Mouse (Mus musculus) limb, embryonic 14.5 days (tissue): ENCODE measurements at regions not wholly inside any gene's neighbourhood (a gene's known extent, or its start where the extent isn't known, plus 50 kb on each side); places are given as distances from the start of the nearest gene placed in this dataset.

Source experiments
- ATAC-seq: fragments of 200-750 bp; cut with Nextera tagmentation; 2 replicates; pipeline ENCODE4 v1.8.0; 2017; ENCODE audit warnings: low read depth, moderate number of reproducible peaks, moderate TSS enrichment; ENCODE audit not compliant: low FRiP score
- DNase-seq: peaks from one replicate; pipeline ENCODE4 v3.0.0-alpha.2; 2015; ENCODE audit warnings: low spot score
- H3K27ac ChIP-seq: fragments of 300-500 bp; sonication (generic); replicated peaks from 2 replicates; pipeline ENCODE4 v1.5.1; 2014; ENCODE audit warnings: low read depth, mild to moderate bottlenecking, low read length, moderate library complexity, mixed read lengths
- H3K27me3 ChIP-seq: fragments of 300-500 bp; sonication (generic); 2 replicates; pipeline ENCODE4 v1.6.1; 2014; ENCODE audit warnings: low read length, mixed read lengths; ENCODE audit not compliant: control insufficient read depth, insufficient read depth
- H3K36me3 ChIP-seq: fragments of 300-500 bp; sonication (generic); 2 replicates; pipeline ENCODE4 v1.6.1; 2014; ENCODE audit warnings: mild to moderate bottlenecking, low read length, moderate library complexity, mixed read lengths; ENCODE audit not compliant: control insufficient read depth, insufficient read depth
- H3K4me1 ChIP-seq: fragments of 300-500 bp; sonication (generic); 2 replicates; pipeline ENCODE4 v1.6.1; 2014; ENCODE audit warnings: antibody characterized with exemption, low read length, mixed read lengths; ENCODE audit not compliant: control insufficient read depth, insufficient read depth
- H3K4me2 ChIP-seq: fragments of 300-500 bp; sonication (generic); replicated peaks from 2 replicates; pipeline ENCODE4 v1.6.1; 2014; ENCODE audit warnings: low read depth, mild to moderate bottlenecking, low read length, moderate library complexity; ENCODE audit not compliant: severe bottlenecking
- H3K4me3 ChIP-seq: fragments of 300-500 bp; sonication (generic); replicated peaks from 2 replicates; pipeline ENCODE4 v1.5.1; 2014; ENCODE audit warnings: low read length
- H3K9ac ChIP-seq: fragments of 300-500 bp; sonication (generic); 2 replicates; pipeline ENCODE4 v1.6.1; 2014; ENCODE audit warnings: mild to moderate bottlenecking, low read depth, low read length, moderate library complexity; ENCODE audit not compliant: severe bottlenecking
- H3K9me3 ChIP-seq: fragments of 300-500 bp; sonication (generic); 2 replicates; pipeline ENCODE4 v1.6.1; 2016; ENCODE audit warnings: low read length; ENCODE audit not compliant: control insufficient read depth
- POLR2A ChIP-seq: fragments of 200-500 bp; IDR thresholded peaks from 2 replicates; pipeline ENCODE4 v1.8.0; 2012; ENCODE audit warnings: inconsistent platforms, mild to moderate bottlenecking, moderate library complexity, borderline replicate concordance; ENCODE audit not compliant: insufficient read depth, insufficient read length; ENCODE audit errors: extremely low read depth
- WGBS: fragments of 180-500 bp; shearing (Covaris S2); extraction: QIAGEN DNeasy Blood & Tissue Kit; methylation state at CpG from one replicate; pipeline ENCODE4 v1.1.7; 2014; 5-methylcytosine and 5-hydroxymethylcytosine counted together

GRCm38 (mm10) chr2:167746344-167746743, 56.7 kb upstream of the Tmem189 start:
- 98% methylated on average over 4 of the region's 4 CpGs for WGBS
- DNase-seq: no peak
- TF ChIP-seq POLR2A: no peak
- H3K27me3 ChIP-seq: no peaks in the 10 kb centered on the region
- H3K4me1 ChIP-seq: peaks cover 13% of the 10 kb centered on the region; the same call in 1 of the 2 replicates
- H3K36me3 ChIP-seq: no peaks in the 10 kb centered on the region
- H3K4me2 ChIP-seq: no peak overlapping the region
- H3K9me3 ChIP-seq: no peaks in the 10 kb centered on the region
- H3K27ac ChIP-seq: no peak overlapping the region
- H3K9ac ChIP-seq: no peak overlapping the region
- ATAC-seq: no peak
- H3K4me3 ChIP-seq: no peak overlapping the region

- H3K4me2 ChIP-seq: no peak overlapping the region
- no peak overlapping the region for H3K4me3 ChIP-seq
- no peaks in the 10 kb centered on the region for H3K9me3 ChIP-seq
- no peak overlapping the region; the same call in 1 of the 2 replicates for H3K27ac ChIP-seq
- no peak for TF ChIP-seq POLR2A
- DNase-seq (no peak), ATAC-seq (0 out of 2 replicates have a peak, but pooled peaks have one; percentile 17)
- H3K27me3 ChIP-seq: no peaks in the 10 kb centered on the region
- peaks cover 15% of the 10 kb centered on the region; the same call in 1 of the 2 replicates for H3K4me1 ChIP-seq
- no peak overlapping the region for H3K9ac ChIP-seq
- H3K36me3 ChIP-seq: no peaks in the 10 kb centered on the region
- WGBS: 48% methylated on average over 6 of the region's 6 CpGs
Measured at GRCm38 (mm10) chr2:167745409-167745808, 55.8 kb upstream of the Tmem189 start.

GRCm38 (mm10) chr2:167744080-167744479, 54.5 kb upstream of the Tmem189 start:
- Histone ChIP-seq H3K36me3 (no peaks in the 10 kb centered on the region), H3K4me2 (no peak overlapping the region), H3K9ac (no peak overlapping the region), H3K4me3 (no peak overlapping the region), H3K9me3 (no peaks in the 10 kb centered on the region), H3K27me3 (no peaks in the 10 kb centered on the region), H3K27ac (no peak overlapping the region), H3K4me1 (peaks cover 19% of the 10 kb centered on the region)
- TF ChIP-seq POLR2A: no peak
- WGBS: 62% methylated on average over 1 of the region's 1 CpGs
- DNase-seq (no peak), ATAC-seq (no peak)

GRCm38 (mm10) chr2:167742479-167742878, 52.9 kb upstream of the Tmem189 start:
- H3K4me1 ChIP-seq: peaks cover 17% of the 10 kb centered on the region
- no peaks in the 10 kb centered on the region for H3K27me3 ChIP-seq
- no peak for DNase-seq
- no peak overlapping the region for H3K9ac ChIP-seq
- H3K4me3 ChIP-seq: no peak overlapping the region
- H3K36me3 ChIP-seq: no peaks in the 10 kb centered on the region
- WGBS: 79% methylated on average over 6 of the region's 6 CpGs
- no peak for TF ChIP-seq POLR2A
- no peak for ATAC-seq
- no peak overlapping the region for H3K27ac ChIP-seq
- no peak overlapping the region for H3K4me2 ChIP-seq
- no peaks in the 10 kb centered on the region for H3K9me3 ChIP-seq

GRCm38 (mm10) chr2:167740516-167741189, 51.0 kb upstream of the Tmem189 start:
- H3K27ac ChIP-seq: no peak overlapping the region
- H3K9ac ChIP-seq: no peak overlapping the region; the same call in 1 of the 2 replicates
- H3K27me3 ChIP-seq: no peaks in the 10 kb centered on the region
- H3K36me3 ChIP-seq: no peaks in the 10 kb centered on the region
- no peaks in the 10 kb centered on the region for H3K9me3 ChIP-seq
- DNase-seq (no peak), ATAC-seq (no peak)
- WGBS: 60% methylated on average over 6 of the region's 6 CpGs
- peaks cover 9% of the 10 kb centered on the region for H3K4me1 ChIP-seq
- H3K4me2 ChIP-seq: no peak overlapping the region
- no peak for TF ChIP-seq POLR2A
- no peak overlapping the region for H3K4me3 ChIP-seq
